Mouse (Mus musculus): ENCODE data around the gene Slc13a3.

The Slc13a3 gene

GRCm38 (mm10) chr2:165482003-165482402 lies 9.0 kb upstream of the Slc13a3 start:
- in situ Hi-C loops (cut with MseI, MboI): loop anchor here (10.0 kb wide), 1 partner anchor 87 kb away; no protein-coding TSS in a partner anchor

DNA sequence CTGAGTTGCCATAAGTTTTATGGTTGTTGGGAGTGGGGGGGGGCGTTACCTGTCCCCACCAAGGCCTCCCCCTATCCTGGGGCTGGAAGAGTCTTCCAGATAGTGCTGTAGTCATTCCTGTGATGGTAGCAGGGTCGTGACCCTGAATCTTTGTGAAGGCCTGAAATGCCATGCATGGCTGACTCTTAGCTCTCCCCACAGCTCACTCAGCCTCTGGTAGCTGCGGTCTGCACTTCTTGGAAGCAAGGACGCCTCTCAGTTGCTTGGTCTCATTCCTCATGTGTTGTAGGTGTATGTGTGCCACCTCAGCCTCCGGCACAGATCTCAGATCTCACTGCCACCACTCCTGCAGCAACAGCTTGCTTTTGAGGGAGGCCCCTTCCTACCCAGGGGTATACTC lies 2.8 kb upstream of the Slc13a3 start:
- in situ Hi-C loops (cut with MseI, MboI): no loop called here

DNA sequence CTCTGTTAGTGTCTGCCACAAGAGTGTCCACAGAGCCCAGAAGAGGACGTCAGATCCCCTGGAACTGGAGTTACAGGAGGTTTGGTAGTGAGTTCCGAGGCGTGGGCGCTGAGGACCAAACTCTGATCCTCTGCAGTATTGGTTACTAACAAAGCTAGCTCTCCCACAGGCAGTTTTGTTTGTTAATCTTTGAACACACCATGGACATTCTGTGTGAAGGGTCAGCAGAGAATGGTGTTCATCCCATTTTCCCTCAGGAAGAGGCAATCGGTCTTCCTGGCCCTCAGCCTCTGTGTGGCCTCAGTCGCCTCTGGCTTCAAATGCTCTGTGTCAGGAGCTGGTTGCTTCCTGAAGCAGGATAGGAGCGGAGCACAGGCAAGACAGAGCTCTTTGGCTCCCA lies 2.4 kb upstream of the Slc13a3 start:
- in situ Hi-C loops (cut with MseI, MboI): no loop called here

- in situ Hi-C loops (cut with MseI, MboI): no loop called here
Measured at GRCm38 (mm10) chr2:165471943-165472342, 1.1 kb downstream of the Slc13a3 start.

GRCm38 (mm10) chr2:165470167-165470566 lies 2.9 kb downstream of the Slc13a3 start:
- in situ Hi-C loops (cut with MseI, MboI): no loop called here

DNA sequence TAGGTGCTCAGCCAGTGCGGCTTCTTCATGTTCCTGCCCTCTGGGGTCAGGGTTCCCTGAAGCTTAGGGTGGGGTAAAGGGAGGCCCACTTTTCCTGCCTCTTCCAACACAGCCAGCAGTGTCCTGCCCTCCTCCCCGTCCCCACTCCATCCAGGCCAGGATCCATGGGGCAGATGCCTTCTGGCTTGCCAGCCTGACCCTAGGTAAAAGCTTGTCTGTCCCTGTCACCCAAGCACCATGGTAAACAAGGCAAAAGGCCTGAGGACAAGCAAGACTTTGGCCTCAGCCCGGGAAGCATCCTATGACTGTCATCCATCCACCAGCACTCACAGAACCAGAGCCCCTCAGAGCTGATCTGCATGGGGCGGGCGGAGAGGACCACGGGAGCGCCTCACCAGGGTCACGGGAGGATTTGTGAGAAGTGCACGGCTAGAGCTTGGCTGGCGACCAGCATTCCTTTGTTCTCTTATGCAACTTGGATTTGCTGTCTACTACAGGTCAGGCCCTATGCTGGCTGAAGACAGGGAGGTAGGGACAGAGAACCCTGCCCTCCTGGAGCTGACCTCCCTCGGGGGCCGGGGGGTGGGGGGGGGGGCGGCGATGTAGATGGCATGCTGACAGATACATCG lies 5.1 kb downstream of the Slc13a3 start:
- in situ Hi-C loops (cut with MseI, MboI): no loop called here

GRCm38 (mm10) chr2:165459663-165460062 lies 13.4 kb downstream of the Slc13a3 start:
- in situ Hi-C loops (cut with MseI, MboI): no loop called here

DNA sequence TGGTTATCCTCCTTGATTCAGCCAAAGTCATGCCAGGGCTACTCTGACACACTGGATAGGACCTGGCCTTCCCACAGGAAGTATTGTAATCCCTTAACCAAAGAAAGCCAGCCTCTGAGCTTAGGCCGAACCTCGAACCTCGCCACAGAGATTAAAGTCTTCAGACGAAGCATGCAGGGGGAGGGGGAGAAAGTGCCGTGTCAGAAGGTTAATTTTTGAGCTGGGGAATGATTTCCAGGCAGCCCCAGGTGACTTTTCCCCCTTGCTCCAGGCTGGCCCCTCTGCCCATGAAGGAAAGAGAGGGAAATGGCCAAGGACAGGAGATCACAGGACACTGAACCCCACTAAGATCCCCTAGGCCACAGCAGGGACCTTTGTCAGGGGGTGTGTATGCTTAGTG lies 14.8 kb downstream of the Slc13a3 start:
- in situ Hi-C loops (cut with MseI, MboI): no loop called here

DNA sequence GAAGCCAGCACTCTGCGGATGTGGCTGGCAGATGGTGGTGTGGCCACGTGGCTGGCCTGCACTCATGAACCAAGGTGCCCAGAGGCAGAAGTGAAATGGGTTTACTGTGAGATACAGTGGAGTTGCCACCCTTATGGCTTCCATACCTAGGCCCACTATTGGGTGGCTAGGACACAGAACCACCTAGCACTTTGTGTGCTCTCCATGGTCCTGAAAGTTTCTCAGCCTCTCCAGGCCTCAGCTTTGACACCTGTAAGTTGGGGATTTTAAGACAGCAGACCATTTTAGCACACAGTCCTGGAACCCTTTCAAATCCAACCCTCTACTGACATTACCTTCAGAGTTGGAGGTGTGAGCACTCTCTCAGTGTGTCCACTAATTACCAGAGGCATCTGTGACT lies 16.3 kb downstream of the Slc13a3 start:
- in situ Hi-C loops (cut with MseI, MboI): no loop called here

- in situ Hi-C loops (cut with MseI, MboI): no loop called here
Measured at GRCm38 (mm10) chr2:165452730-165453693, 20.0 kb downstream of the Slc13a3 start.

GRCm38 (mm10) chr2:165448475-165448874 lies 24.6 kb downstream of the Slc13a3 start:
- in situ Hi-C loops (cut with MseI, MboI): no loop called here

DNA sequence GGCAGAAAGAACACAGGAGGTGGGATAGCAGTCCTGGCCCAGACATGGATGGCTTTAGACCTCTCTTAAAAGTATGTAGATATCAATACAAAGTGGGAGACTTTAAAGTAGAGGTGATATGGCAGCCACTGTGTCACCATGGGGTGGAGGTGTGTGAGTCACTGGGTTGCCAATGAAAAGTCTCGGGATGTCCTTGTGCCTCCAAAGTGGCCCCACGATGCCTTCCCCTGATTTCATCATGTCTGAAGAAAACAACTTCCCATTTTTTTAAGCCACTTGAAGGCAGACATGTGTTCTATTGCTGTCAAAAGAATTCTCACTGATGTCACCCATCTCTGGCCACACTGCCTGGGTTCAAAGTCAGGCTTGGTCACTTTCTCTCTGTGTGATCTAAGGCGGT lies 28.2 kb downstream of the Slc13a3 start:
- in situ Hi-C loops (cut with MseI, MboI): no loop called here

DNA sequence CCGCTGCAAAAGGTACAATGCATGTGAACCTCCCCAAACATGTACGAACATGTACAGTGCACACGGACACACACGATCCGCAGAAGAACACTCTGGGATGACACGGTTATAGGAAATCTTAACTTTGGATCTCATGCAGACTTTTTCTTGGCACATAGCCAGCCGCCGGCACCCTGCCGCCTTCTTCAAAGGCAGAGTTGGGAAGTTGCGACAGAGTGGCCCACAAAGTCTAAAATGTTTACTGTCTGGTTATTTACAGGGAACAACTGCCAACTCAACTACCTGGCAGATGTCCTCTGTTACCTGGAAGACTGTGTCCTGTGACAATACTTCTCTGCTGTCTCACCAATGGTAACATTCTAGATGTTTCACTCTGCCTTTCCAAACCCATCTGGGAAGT lies 30.0 kb downstream of the Slc13a3 start:
- in situ Hi-C loops (cut with MseI, MboI): no loop called here

DNA sequence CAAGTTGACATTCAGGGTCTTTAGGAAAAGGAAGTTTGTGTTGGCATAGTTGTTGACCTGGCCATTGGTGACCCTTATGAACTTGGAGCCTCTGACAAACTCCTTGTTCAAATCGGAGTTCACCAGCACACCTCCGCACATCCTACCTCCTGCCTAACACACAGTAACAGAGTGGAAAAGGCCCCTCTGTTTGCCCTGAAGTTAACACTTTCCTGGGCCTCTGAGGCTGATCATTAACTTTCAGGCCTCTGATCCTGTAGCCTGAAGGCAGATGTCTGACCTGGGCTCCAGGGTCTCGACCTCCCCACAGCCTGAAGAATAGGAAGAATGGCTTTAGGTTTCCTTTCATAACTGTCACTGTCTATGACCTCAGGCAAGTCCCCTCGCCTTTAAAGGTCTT lies 31.4 kb downstream of the Slc13a3 start:
- in situ Hi-C loops (cut with MseI, MboI): no loop called here

GRCm38 (mm10) chr2:165439613-165440012 lies 33.4 kb downstream of the Slc13a3 start:
- in situ Hi-C loops (cut with MseI, MboI): no loop called here

DNA sequence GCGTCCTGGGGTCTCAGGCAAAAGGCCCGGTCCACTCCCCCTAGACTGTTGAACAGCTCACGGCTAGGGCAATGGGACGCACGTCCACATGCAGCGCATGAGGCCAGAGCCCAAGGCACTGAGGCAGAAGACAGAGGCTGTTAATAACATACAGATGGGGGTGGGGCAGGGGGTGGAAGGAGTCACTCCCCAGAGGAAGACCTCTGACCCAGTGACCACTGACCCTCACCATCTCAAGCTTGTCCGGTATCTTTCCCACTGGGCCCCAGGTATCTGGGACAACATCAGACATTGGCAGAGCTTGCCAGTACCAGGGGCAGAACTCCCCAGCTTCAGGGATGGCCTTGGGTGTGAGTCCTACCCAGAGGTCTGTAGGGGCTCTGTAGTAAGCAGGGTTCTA lies 34.1 kb downstream of the Slc13a3 start:
- in situ Hi-C loops (cut with MseI, MboI): no loop called here

DNA sequence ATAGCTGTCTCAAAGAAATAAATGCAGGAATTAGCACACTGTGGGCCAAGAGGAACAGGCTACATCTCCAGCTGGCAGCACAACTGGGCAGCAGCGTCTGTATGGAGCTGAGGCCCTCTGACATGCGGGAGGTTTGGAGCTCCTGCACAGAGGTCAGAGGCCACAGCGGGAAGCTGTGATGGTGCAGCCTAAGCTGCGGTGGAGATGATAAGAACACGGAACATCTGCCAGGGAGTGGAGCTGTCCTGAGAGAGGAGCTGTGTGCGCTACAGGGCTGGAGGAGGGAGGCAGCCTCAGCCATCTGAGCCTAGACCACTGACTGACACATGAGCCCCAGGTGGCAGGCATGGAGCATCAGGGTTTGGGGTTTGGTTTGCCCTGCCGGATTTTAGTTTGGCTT lies 44.3 kb downstream of the Slc13a3 start:
- in situ Hi-C loops (cut with MseI, MboI): no loop called here

DNA sequence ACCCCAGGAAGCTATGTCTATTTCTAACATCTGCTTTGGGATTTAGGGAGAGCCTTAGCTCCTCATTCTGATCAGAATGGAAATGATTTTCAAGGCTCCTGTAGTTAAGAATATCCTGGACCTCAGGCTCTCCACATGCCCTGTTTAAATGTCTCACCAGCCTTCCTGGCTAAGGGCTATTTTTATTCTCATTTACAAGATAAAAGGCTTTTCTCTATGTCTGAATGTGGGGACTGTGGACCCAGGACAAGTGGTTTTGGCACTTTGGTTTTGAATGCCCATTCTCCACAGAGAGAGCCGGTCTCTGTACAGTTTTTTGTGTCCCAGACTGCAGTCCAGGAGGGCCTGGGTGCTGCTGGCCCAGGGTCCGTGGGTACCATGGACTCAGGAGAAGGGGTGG lies 52.8 kb downstream of the Slc13a3 start:
- in situ Hi-C loops (cut with MseI, MboI): no loop called here

- in situ Hi-C loops (cut with MseI, MboI): no loop called here
Measured at GRCm38 (mm10) chr2:165419670-165420111, 53.3 kb downstream of the Slc13a3 start.

- in situ Hi-C loops (cut with MseI, MboI): no loop called here
Measured at GRCm38 (mm10) chr2:165418577-165418976, 54.5 kb downstream of the Slc13a3 start.

DNA sequence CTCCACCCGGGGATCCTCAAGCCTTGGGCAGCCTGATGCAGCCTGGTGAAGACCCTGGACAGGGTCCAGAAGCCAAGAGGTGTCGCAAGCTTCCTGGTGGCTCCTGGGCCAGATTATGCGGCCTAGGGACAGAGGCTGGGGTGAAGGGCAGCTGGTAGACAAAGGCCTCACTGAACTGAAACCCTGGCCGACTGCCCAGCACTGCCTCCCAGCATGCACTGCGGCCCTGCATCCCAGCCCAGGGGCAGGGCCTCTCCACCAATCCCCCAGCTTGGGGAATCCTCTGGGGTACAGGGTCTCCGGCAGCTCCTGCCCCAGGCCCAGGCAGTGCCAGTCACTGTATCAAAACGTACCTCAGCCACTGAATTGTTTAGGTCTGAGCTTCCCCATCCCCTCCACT lies 55.7 kb downstream of the Slc13a3 start:
- in situ Hi-C loops (cut with MseI, MboI): no loop called here

GRCm38 (mm10) chr2:165415795-165416194 lies 57.2 kb downstream of the Slc13a3 start:
- in situ Hi-C loops (cut with MseI, MboI): no loop called here

DNA sequence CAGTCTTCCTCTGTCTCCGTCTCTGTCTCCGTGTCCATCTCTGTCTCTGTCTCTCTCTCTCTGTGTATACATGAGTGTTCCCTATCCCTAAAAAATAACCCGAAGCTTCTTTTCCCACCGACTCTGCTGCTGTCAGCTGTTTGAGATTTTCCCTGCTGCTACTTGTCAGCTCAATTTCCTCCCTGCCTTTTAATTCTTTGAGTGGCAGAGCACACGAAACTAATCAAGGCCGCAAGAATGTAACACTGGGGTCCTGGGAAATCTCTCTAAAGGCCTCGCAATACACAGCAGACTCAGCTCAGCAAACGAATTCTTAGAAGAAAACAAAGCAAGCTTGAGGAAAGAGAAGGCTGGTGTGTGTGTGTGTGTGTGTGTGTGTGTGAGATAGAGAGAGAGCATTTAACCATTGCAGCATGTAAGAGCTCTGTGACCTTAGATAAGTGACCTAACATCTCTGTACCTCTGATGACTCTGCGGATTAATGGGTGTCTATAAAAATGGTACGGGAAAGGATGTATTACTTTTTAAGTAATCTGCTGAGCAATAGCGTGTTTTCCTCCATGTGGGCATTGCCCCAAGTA lies 57.8 kb downstream of the Slc13a3 start:
- in situ Hi-C loops (cut with MseI, MboI): no loop called here
